Mouse (Mus musculus) kidney, adult 2 months (tissue): Measurements from ENCODE around the gene Naga. TPM values are rescaled to one million over a fixed set of nuclear protein-coding genes. Genes with fewer than 3 reads are reported as not detected.

Experiments
- DNase-seq: peaks from one replicate; pipeline ENCODE4 v3.0.0; 2021
- H3K27ac ChIP-seq: fragments of 200-500 bp; 2 replicates; pipeline ENCODE4 v1.5.1; 2012; ENCODE audit warnings: low read depth, low read length, control low read depth, inconsistent platforms; ENCODE audit not compliant: insufficient read depth
- H3K27me3 ChIP-seq: fragments of 200-500 bp; replicated peaks from 2 replicates; pipeline ENCODE4 v1.6.1; 2012; ENCODE audit warnings: mild to moderate bottlenecking, moderate library complexity, low read length, inconsistent platforms; ENCODE audit not compliant: control insufficient read depth, insufficient read depth
- H3K36me3 ChIP-seq: fragments of 200-500 bp; 2 replicates; pipeline ENCODE4 v1.6.1; 2012; ENCODE audit warnings: mild to moderate bottlenecking, moderate library complexity, low read length, inconsistent platforms; ENCODE audit not compliant: control insufficient read depth, insufficient read depth
- H3K4me1 ChIP-seq: fragments of 200-500 bp; 2 replicates; pipeline ENCODE4 v1.6.1; 2011; ENCODE audit warnings: low read length; ENCODE audit not compliant: control insufficient read depth, insufficient read depth
- H3K4me3 ChIP-seq: fragments of 200-500 bp; 2 replicates; pipeline ENCODE4 v1.5.1; 2011; ENCODE audit warnings: mild to moderate bottlenecking, low read depth, low read length, control low read depth; ENCODE audit not compliant: insufficient read depth
- CTCF ChIP-seq: fragments of 200-500 bp; conservative IDR thresholded peaks from 2 replicates; pipeline ENCODE4 v1.5.1; 2011; ENCODE audit warnings: low read depth, mild to moderate bottlenecking, control low read depth, low read length, moderate library complexity, mixed read lengths; ENCODE audit not compliant: insufficient read depth, insufficient read length
- POLR2A ChIP-seq: fragments of 200-500 bp; IDR thresholded peaks from one replicate; pipeline ENCODE4 v1.6.1; 2011; ENCODE audit warnings: low read depth, low read length, control low read depth
- WGBS: fragments of 180-500 bp; shearing (Covaris S2); methylation state at CpG from one replicate; pipeline ENCODE4 v1.1.7; 2018; 5-methylcytosine and 5-hydroxymethylcytosine counted together
- polyA plus RNA-seq: library from polyadenylated mRNA; depleted of rRNA; stranded (reverse); fragments of >200 nt; gene quantifications from 2 replicates; pipeline ENCODE4 v1.2.3, GENCODE M21; 2012

Gene Naga
- polyA plus RNA-seq, 1 experiment, result 200 TPM

DNA sequence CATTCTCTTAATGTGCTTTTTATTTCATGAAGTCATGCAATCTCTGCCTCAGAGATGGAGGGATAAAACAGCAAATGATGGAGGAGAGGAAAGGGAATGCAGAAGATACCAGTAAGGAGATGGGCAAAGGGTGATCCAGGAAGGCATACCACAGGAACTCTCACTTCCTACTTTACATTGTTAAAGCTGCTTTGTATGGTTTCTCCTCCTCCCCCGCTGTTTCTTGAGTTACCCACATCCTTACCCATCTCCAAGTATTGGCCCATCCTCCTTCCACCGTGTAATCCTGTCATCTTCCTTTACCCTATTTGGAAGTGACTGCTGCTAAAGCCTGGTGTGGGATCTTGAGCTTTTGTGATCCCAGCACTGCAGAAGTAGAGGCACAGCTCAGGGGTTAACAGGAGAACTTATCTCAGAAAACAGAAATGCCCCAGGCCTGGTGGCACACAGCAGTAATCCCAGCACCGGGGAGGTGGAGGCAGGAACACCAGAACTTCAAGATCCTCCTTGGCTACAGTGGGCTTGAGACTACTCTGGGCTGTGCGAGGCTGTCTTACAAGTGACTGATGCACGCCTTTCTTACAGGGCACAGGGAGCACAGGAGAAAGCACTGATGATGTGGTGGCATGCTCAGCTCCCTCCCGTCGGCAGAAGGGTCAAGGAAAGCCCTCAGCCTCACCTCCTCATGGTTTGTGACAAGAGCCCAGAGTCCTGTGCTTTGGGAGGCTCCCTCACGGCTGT, 9.7 kb upstream of the Naga start:
- H3K36me3 ChIP-seq, result peaks cover 3% of the 10 kb centered on the region; the same call in 1 of the 2 replicates
- TF ChIP-seq CTCF, result no peak
- TF ChIP-seq POLR2A, result no peak
- H3K4me3 ChIP-seq, result no peak overlapping the region
- DNase-seq, result no peak
- whole genome bisulfite sequencing, result 71% methylated on average over 8 of the region's 8 CpGs
- peaks cover 40% of the 10 kb centered on the region for H3K4me1 ChIP-seq
- no peaks in the 10 kb centered on the region for H3K27me3 ChIP-seq
- no peak overlapping the region for H3K27ac ChIP-seq

- WGBS, result 90% methylated on average over 12 of the region's 12 CpGs
- H3K4me3 ChIP-seq, result no peak overlapping the region
- peaks cover 3% of the 10 kb centered on the region; the same call in 1 of the 2 replicates for H3K36me3 ChIP-seq
- no peak for DNase-seq
- H3K4me1 ChIP-seq, result peaks cover 41% of the 10 kb centered on the region
- no peaks in the 10 kb centered on the region for H3K27me3 ChIP-seq
- no peak overlapping the region for H3K27ac ChIP-seq
- no peak for TF ChIP-seq POLR2A
- TF ChIP-seq CTCF, result no peak
Observed at GRCm38 (mm10) chr15:82347852-82348251, 9.1 kb upstream of the Naga start.

GRCm38 (mm10) chr15:82347303-82347676, 8.6 kb upstream of the Naga start:
- TF ChIP-seq POLR2A, result no peak
- TF ChIP-seq CTCF, result no peak
- no peaks in the 10 kb centered on the region for H3K27me3 ChIP-seq
- peak overlapping the region; percentile 50 for H3K4me3 ChIP-seq
- peaks cover 35% of the 10 kb centered on the region for H3K4me1 ChIP-seq
- H3K27ac ChIP-seq, result peak overlapping the region; percentile 86
- 58% methylated on average over 4 of the region's 4 CpGs for WGBS
- no peak for DNase-seq
- H3K36me3 ChIP-seq, result peaks cover 3% of the 10 kb centered on the region; the same call in 1 of the 2 replicates

DNA sequence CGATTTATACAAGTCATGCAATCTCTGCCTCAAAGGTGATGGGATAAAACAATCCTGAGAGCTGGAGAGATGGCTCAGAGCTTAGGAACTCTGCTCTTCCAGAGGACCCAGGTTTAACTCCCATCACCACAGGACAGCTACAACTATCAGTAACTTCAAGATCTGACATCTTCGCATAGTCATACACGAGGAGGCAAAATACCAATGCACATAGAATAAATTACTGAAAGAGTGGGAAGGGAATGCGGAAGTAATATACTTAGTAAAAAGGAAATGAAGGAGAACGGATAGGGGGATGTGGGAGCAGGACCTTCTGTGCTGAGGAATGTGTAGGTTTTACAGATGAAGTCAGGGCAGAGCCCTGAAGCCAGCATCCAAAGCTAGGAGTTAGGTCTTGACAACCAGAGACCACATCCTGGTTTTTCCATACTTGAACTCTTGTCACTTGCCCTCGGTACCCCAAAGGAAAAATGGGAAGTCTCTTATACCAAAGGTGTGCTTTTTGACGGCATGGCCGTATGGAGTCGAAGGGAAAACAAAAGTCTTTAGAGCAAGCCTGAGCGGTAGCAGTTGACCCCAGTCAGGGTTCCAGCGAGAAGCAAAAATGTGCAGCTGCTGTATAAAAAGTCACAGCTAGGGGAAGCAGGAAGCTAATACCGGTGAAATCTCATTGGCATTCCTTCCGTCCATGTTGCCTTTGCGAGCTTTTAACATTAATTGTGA, 8.0 kb upstream of the Naga start:
- H3K4me1 ChIP-seq, result peaks cover 31% of the 10 kb centered on the region
- peak overlapping the region; percentile 86 for H3K27ac ChIP-seq
- DNase-seq, result no peak
- peaks cover 3% of the 10 kb centered on the region; the same call in 1 of the 2 replicates for H3K36me3 ChIP-seq
- 5% methylated on average over 14 of the region's 14 CpGs for WGBS
- no peaks in the 10 kb centered on the region for H3K27me3 ChIP-seq
- TF ChIP-seq POLR2A (no peak), CTCF (no peak)
- H3K4me3 ChIP-seq, result peak overlapping the region; percentile 50

DNA sequence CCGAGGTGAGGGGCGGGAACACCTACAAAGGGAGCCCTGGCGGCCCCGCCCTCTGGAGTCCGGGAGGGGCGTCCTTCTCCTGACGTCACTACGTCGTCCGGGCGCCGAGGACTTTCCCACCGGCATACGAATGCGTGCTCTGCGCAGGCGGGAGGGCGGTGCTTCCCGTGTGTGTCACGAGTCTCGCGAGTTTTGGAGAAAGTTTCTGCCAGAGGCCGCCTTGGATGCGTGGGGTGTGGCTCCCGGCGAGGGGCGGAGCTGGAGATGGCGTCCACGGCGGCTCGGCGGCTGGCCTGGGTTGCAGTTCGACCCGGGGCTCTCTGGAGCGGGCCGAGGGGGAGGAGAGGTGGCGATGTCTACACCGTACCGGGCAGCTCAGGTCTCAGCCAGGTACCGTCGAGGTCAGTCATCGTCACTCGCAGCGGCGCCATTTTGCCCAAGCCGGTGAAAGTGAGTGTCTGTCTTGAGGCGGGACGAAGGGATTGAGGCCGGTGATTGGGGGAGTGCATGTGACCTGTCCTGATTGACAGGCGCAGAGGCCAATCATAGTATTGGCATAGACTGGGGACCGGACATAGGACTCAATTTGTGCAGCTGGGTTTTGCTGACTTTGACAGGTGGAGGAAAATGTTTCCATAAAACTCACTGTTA, 7.2 kb upstream of the Naga start:
- under 1% methylated on average over 51 of the region's 51 CpGs for WGBS
- no peak for TF ChIP-seq CTCF
- TF ChIP-seq POLR2A, result peak; percentile 30
- Histone ChIP-seq H3K27me3 (no peaks in the 10 kb centered on the region), H3K36me3 (peaks cover 3% of the 10 kb centered on the region; the same call in 1 of the 2 replicates), H3K4me3 (peak overlapping the region; percentile 77), H3K27ac (peak overlapping the region; percentile 92), H3K4me1 (peaks cover 29% of the 10 kb centered on the region)
- peak; percentile 99 for DNase-seq

- no peak overlapping the region for H3K4me3 ChIP-seq
- H3K27me3 ChIP-seq, result no peaks in the 10 kb centered on the region
- no peak overlapping the region for H3K27ac ChIP-seq
- no peak for DNase-seq
- H3K36me3 ChIP-seq, result peaks cover 3% of the 10 kb centered on the region; the same call in 1 of the 2 replicates
- H3K4me1 ChIP-seq, result peaks cover 24% of the 10 kb centered on the region
- no peak for TF ChIP-seq POLR2A
- no peak for TF ChIP-seq CTCF
- WGBS, result 88% methylated on average over 6 of the region's 6 CpGs
Observed at GRCm38 (mm10) chr15:82344971-82345370, 6.2 kb upstream of the Naga start.
